Mouse (Mus musculus) adrenal gland, postnatal 25 days (tissue): ENCODE measurements at regions not wholly inside any gene's neighbourhood (a gene's known extent, or its start where the extent isn't known, plus 50 kb on each side); places are given as distances from the start of the nearest gene placed in this dataset.

Experiments used
- DNase-seq: peaks from one replicate; pipeline ENCODE4 v3.0.0; 2021; ENCODE audit warnings: mixed read lengths

DNA sequence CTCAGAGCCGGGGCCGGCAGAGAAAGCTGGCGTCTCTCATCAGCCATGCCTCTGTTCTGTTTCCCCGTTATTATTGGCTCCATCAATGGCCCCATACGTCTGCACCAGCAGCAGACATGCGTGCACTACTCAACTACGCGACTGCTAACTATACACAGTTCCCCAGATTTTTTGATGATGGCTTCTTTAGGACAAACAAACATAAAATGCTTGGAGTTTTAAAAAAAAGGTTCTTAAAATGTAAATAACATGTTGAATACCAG lies 256.6 kb downstream of the Ankrd16 start:
- DNase-seq: no peak

DNA sequence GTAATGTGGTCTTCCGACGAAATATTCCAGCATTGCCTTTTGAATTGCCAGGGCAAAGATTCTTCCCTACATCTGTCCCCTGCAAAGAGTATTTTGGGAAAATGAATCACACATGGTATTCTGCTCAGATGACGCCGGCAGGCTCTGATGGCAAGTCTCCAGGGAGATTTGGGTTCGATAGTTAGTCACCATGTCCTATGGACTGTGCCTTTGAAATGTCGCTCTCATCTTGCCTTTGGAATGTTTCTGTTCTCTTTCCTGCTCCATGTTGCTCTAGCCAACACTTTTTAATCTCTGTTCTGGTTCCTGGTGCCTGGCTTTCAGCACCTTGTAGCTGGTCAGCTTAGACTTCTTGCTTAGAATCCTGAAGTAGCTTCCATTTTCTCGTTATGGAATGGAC lies 252.3 kb downstream of the Itga8 start:
- DNase-seq: no peak

DNA sequence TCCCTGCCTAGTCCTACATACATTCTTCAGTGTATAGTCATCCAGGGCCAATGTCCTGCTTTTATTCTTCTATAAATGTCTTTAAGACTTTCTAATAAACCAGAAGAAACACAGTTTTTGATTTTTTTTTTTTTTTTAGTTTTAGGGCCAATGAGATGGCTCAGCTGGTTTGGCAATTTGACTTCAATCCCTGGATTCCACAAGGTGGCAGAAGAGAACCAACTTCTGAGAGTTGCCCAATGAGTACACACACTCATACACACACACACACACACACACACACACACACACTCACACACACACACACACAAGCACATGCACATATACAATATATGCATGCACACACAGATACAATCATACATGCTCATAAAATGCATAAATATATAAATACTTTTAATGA lies 251.8 kb downstream of the Itga8 start:
- no peak for DNase-seq

DNA sequence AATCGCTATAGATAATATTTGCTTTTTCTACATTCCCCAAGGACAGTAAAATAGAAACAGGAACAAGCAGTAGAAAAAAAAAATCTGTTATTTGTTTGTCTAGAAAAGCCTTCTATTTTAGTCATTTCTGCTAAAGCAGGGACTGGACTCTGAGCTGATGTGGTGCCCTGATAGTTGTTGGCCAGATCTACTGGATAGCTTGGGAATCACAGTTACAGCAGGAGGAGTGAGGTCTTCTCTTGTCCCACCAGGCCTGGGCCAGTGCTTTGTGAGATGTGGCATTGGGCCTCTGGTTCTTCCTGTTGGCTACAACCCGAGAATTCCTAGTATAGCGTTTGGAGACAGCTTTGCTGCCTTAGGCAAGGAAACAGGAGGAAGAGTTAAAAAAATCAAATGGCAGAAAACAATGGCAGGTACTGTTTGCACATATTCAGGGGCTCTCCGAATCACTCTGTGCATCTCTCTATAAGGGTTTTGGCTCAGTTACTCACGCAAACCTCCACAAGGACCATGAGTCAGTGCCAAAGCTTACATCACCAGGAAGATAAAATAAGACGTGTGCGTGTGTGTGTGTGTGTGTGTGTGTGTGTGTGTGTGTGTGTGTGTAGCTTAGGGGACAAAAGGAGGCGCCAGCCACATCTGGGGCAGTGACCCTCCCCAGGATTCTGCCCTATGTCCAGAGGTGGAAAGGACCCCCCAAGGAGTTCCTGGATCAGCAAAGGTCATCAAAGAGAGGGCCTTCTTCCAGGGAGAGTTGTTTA lies 248.1 kb downstream of the Itga8 start:
- no peak for DNase-seq

DNA sequence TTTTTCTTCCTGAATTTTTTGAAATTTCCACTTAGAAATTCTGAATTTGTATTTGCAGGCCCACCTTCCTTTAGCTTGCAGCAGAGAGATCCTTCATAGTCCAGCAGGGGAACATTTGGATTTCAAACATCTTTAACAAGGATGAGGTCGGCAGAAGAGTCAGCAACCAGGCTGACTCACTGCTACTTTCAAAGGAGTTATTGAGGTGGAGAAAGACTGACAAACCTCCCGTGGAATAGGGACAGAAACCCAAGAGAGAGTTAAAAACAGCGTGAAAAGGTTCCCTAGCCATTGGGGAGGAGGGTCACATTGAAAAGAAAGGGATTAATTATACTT lies 247.6 kb downstream of the Itga8 start:
- no peak for DNase-seq
